Mouse (Mus musculus) midbrain, postnatal 0 days (tissue): ENCODE results near the gene Osbp2. TPM values are rescaled to one million over a fixed set of nuclear protein-coding genes. Genes with fewer than 3 reads are reported as not detected.

Experiments used
- ATAC-seq: fragments of 200-750 bp; cut with Nextera tagmentation; 2 replicates; pipeline ENCODE4 v1.8.0; 2017; ENCODE audit warnings: moderate number of reproducible peaks, mild to moderate bottlenecking, moderate TSS enrichment, moderate library complexity; ENCODE audit not compliant: low FRiP score
- DNase-seq: peaks from one replicate; pipeline ENCODE4 v3.0.0-alpha.2; 2015; ENCODE audit warnings: low spot score
- H3K27ac ChIP-seq: fragments of 300-500 bp; sonication (generic); 2 replicates; pipeline ENCODE4 v1.5.1; 2014; ENCODE audit warnings: low read depth, mild to moderate bottlenecking, low read length, mixed read lengths
- H3K27me3 ChIP-seq: fragments of 300-500 bp; sonication (generic); 2 replicates; pipeline ENCODE4 v1.6.1; 2014; ENCODE audit warnings: low read length, control low read depth, mixed read lengths; ENCODE audit not compliant: insufficient read depth
- H3K36me3 ChIP-seq: fragments of 300-500 bp; sonication (generic); 2 replicates; pipeline ENCODE4 v1.6.1; 2014; ENCODE audit warnings: low read length, control low read depth, mixed read lengths; ENCODE audit not compliant: insufficient read depth
- H3K4me1 ChIP-seq: fragments of 300-500 bp; sonication (generic); 2 replicates; pipeline ENCODE4 v1.6.1; 2014; ENCODE audit warnings: mild to moderate bottlenecking, control low read depth, antibody characterized with exemption, low read length, mixed read lengths; ENCODE audit not compliant: insufficient read depth
- H3K4me2 ChIP-seq: fragments of 300-500 bp; sonication (generic); 2 replicates; pipeline ENCODE4 v1.6.1; 2014; ENCODE audit warnings: low read depth, mild to moderate bottlenecking, low read length, mixed read lengths; ENCODE audit not compliant: poor library complexity, severe bottlenecking
- H3K4me3 ChIP-seq: fragments of 300-500 bp; sonication (generic); 2 replicates; pipeline ENCODE4 v1.5.1; 2014; ENCODE audit warnings: low read depth, mild to moderate bottlenecking, low read length, moderate library complexity
- H3K9ac ChIP-seq: fragments of 300-500 bp; sonication (generic); replicated peaks from 2 replicates; pipeline ENCODE4 v1.6.1; 2014; ENCODE audit warnings: mild to moderate bottlenecking, low read length, moderate library complexity, mixed read lengths; ENCODE audit not compliant: poor library complexity, severe bottlenecking
- H3K9me3 ChIP-seq: fragments of 300-500 bp; sonication (generic); 2 replicates; pipeline ENCODE4 v1.6.1; 2016; ENCODE audit warnings: low read length, control low read depth
- CTCF ChIP-seq: IDR thresholded peaks from 2 replicates; pipeline ENCODE4 v1.5.1; 2016; ENCODE audit warnings: antibody characterized with exemption, mild to moderate bottlenecking
- WGBS: fragments of 180-500 bp; shearing (Covaris S2); extraction: QIAGEN DNeasy Blood & Tissue Kit; methylation state at CpG from one replicate; pipeline ENCODE4 v1.1.7; 2014; 5-methylcytosine and 5-hydroxymethylcytosine counted together
- polyA plus RNA-seq: library from polyadenylated mRNA; unstranded; fragments of >200 nt; fragmentation: Nextera tagmentation; extraction: Ambion mirVana; gene quantifications from 2 replicates; pipeline ENCODE4 v1.2.1, GENCODE M21; 2015
- total RNA-seq: library from RNA; depleted of rRNA; stranded (reverse); fragments of >200 nt; gene quantifications from 2 replicates; pipeline ENCODE4 v1.2.3, GENCODE M21; 2014

The Osbp2 gene
- total and polyA plus RNA-seq, 2 experiments from 2014 or later: 52.5 to 67.2 TPM

DNA sequence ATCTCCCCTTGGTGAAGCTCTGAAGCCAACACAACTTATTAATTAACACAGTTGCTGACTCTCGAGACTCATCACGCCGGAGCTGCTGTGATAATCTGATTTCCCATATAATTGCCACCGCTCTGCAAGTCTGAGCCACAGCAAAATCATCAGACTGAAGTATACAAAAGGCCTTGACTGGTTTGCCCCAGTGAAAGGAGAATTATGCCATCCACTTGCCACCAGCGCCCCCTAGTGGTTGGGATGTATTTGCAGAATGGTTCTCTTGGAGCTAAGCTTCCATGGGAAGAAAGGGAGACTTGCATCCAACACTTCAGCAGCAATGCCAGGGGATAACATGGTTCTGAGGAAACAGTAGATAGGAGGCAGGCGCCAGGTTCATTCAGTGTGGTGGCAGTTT, 77.1 kb downstream of the Osbp2 start:
- Histone ChIP-seq H3K9me3 (no peaks in the 10 kb centered on the region), H3K27me3 (no peaks in the 10 kb centered on the region), H3K9ac (no peak overlapping the region), H3K27ac (no peak overlapping the region), H3K4me1 (no peaks in the 10 kb centered on the region), H3K36me3 (no peaks in the 10 kb centered on the region), H3K4me3 (no peak overlapping the region), H3K4me2 (no peak overlapping the region)
- no peak for ATAC-seq
- peak; percentile 92 for DNase-seq
- TF ChIP-seq CTCF: peak; percentile 99
- WGBS: 11% methylated on average over 6 of the region's 6 CpGs

DNA sequence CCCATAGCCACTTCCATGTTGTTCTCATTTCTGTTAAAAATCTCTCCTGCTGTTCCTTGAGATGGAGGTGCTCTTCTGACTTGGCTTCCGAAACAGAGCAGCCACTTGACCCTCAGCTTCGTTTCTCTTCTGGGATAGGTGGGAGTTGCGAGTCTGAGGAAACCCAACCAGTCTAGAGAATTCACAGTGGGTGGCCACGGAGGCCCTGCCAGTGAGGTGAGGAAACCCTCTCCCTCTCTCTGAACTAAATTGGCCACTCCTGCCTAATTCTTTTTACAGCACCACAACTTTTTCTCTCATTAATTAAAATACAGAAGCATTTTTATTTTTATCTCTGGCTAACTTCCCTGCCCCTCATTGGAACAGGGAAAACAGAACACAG, 88.4 kb downstream of the Osbp2 start:
- Histone ChIP-seq H3K9ac (peak overlapping the region; percentile 96), H3K9me3 (no peaks in the 10 kb centered on the region), H3K4me3 (peak overlapping the region; percentile 68), H3K27ac (peak overlapping the region; percentile 95), H3K36me3 (no peaks in the 10 kb centered on the region), H3K27me3 (0 out of 2 replicates have a peak, but pooled peaks cover 5% of the 10 kb centered on the region), H3K4me2 (peak overlapping the region; percentile 80), H3K4me1 (peaks cover 4% of the 10 kb centered on the region; the same call in 1 of the 2 replicates)
- DNase-seq (no peak), ATAC-seq (no peak)
- 43% methylated on average over 4 of the region's 4 CpGs for WGBS
- no peak for TF ChIP-seq CTCF

DNA sequence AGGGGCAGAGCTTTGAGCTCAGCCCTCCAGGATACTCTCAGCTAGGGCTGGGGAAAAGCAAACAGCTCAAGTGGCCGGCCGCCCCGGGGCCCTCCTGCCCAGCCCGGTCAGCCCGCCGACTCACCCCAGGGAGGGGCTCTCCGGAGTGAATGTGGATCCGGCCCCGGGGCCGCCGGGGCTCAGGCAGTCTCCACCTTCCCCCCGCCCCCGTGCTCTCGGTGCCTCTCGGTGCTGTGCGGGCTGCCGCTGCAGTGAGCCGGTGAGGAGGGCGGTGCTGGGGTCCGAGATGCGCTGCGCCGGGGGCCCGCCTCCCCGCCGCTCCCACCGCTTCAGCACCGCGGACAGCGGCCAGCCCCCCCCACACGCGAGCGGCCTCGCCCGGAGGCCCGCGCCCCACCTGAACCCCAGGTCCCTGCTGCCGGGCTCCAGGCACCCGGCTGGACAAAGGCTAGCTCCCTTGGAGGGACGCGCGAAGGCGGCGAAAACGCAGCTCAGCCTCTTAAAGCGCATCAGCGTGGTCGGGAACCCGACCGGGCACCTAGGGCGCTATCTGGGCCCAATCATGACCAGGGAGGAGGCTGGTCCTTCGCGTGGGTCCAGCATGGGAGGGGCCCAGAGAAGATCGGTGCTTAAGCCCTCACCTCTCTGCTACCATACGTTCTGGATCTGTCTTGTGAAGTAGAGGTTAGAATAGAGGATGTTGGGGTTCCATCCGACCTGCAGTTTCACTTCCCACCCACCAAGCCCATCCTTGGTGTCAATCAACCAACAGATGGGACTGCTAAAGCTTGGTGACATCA, 89.0 kb downstream of the Osbp2 start:
- H3K9me3 ChIP-seq: no peaks in the 10 kb centered on the region
- H3K27me3 ChIP-seq: 0 out of 2 replicates have a peak, but pooled peaks cover 5% of the 10 kb centered on the region
- 1% methylated on average over 47 of the region's 56 CpGs for WGBS
- peak overlapping the region; percentile 80 for H3K4me2 ChIP-seq
- peak; percentile 54 for DNase-seq
- ATAC-seq: peak; percentile 81
- peak overlapping the region; percentile 68 for H3K4me3 ChIP-seq
- TF ChIP-seq CTCF: no peak; the same call in 1 of the 2 replicates
- peak overlapping the region; percentile 96 for H3K9ac ChIP-seq
- peak overlapping the region; percentile 95 for H3K27ac ChIP-seq
- no peaks in the 10 kb centered on the region for H3K36me3 ChIP-seq
- peaks cover 4% of the 10 kb centered on the region; the same call in 1 of the 2 replicates for H3K4me1 ChIP-seq

DNA sequence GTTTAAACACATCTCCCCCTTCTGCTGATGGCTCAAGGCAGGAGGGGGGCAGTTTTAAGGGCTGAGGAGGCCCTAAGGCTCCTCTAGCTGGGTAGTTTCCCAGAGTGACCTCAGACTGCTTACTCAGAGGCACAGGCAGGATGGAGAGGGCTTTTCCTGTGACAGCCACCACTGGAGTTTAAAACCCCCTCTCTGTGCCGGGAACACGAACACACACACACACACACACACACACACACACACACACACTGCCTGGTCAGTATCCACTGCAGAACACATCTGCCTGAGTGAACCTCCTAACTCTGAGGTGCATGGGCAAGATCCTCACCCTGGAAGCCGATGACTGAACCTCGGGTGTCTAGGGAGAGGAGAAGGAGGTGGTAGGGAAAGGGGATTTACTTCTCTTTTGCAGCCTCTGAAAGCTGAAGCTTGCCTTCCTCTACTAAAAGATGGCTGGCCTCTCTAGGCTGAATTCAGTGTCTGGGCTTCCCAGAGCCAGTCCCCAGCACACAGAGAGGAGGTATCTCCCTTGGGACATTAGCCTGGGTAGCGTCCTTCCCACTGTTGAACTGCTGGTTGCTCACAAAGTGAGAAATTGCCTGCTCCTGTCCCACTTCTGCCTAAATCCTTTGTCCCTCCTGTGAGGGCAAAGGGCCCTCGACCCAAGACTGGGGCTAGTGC, 89.8 kb downstream of the Osbp2 start:
- Histone ChIP-seq H3K4me3 (peak overlapping the region; percentile 68), H3K27me3 (0 out of 2 replicates have a peak, but pooled peaks cover 5% of the 10 kb centered on the region), H3K4me1 (peaks cover 4% of the 10 kb centered on the region; the same call in 1 of the 2 replicates), H3K9ac (peak overlapping the region; percentile 96), H3K27ac (peak overlapping the region; percentile 95), H3K4me2 (peak overlapping the region; percentile 80), H3K36me3 (peaks cover under 1% of the 10 kb centered on the region; the same call in 1 of the 2 replicates), H3K9me3 (no peaks in the 10 kb centered on the region)
- ATAC-seq: 0 out of 2 replicates have a peak, but pooled peaks have one; percentile 4
- DNase-seq: peak; percentile 22
- WGBS: 14% methylated on average over 6 of the region's 6 CpGs
- TF ChIP-seq CTCF: no peak

DNA sequence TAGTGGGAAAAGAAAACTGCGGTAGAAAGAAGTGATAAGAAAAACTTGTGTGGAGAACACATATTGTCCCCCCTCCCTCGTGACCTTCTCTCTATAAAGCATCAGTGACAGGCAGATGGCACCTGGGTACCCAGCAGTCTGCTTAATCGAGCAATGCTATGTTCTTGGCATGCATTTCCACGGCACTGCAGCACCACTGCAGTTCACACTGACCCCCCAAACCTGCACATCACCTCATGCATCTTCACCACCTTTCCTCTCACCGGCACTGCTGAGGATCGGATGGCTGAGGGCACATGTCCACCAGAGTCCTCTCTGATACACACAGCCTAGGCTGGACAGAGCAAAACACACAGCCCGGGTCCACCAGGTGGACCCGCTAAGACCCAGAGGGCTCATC, 90.6 kb downstream of the Osbp2 start:
- peak overlapping the region; percentile 80 for H3K4me2 ChIP-seq
- no peak for TF ChIP-seq CTCF
- WGBS: 56% methylated on average over 8 of the region's 8 CpGs
- H3K4me3 ChIP-seq: peak overlapping the region; percentile 68
- no peak for ATAC-seq
- H3K27ac ChIP-seq: peak overlapping the region; percentile 95
- H3K27me3 ChIP-seq: 0 out of 2 replicates have a peak, but pooled peaks cover 5% of the 10 kb centered on the region
- peaks cover 5% of the 10 kb centered on the region; the same call in 1 of the 2 replicates for H3K36me3 ChIP-seq
- H3K9ac ChIP-seq: peak overlapping the region; percentile 96
- peaks cover 4% of the 10 kb centered on the region; the same call in 1 of the 2 replicates for H3K4me1 ChIP-seq
- no peaks in the 10 kb centered on the region for H3K9me3 ChIP-seq
- peak; percentile 24 for DNase-seq
